Mouse (Mus musculus) myocyte (in vitro differentiated cells): ENCODE data around the gene Bbs10.

Experiments used
- POLR2A ChIP-seq: IDR thresholded peaks from one replicate; pipeline ENCODE4 v1.6.1; 2011; ENCODE audit warnings: low read depth, mild to moderate bottlenecking, control low read depth, moderate library complexity; ENCODE audit not compliant: insufficient read length
- POLR2AphosphoS2 ChIP-seq: IDR thresholded peaks from one replicate; pipeline ENCODE4 v1.6.1; 2011; ENCODE audit warnings: low read depth, control low read depth; ENCODE audit not compliant: insufficient read length
- REST ChIP-seq: IDR thresholded peaks from one replicate; pipeline ENCODE4 v1.6.1; 2011; ENCODE audit warnings: mild to moderate bottlenecking, control low read depth, moderate library complexity; ENCODE audit not compliant: insufficient read depth, insufficient read length
- TCF3 ChIP-seq: IDR thresholded peaks from one replicate; pipeline ENCODE4 v1.6.1; 2011; ENCODE audit warnings: low read depth, control low read depth; ENCODE audit not compliant: insufficient read length
- USF1 ChIP-seq: IDR thresholded peaks from one replicate; pipeline ENCODE4 v1.6.1; 2011; ENCODE audit warnings: low read depth, mild to moderate bottlenecking, control low read depth, moderate library complexity

GRCm38 (mm10) chr10:111250192-111250591 is 48.3 kb upstream of the Bbs10 start:
- TF ChIP-seq POLR2A, result no peak
- TF ChIP-seq POLR2AphosphoS2, result no peak
- TF ChIP-seq USF1, result no peak
- no peak for TF ChIP-seq TCF3
- no peak for TF ChIP-seq REST
